Mouse (Mus musculus): ENCODE data around the gene Wnt6.
"Not testable (repeated sequence)": the region's sequence is repeated elsewhere in the genome, so short reads cannot be mapped to it uniquely, and the experiment has no call there.

Gene Wnt6

GRCm38 (mm10) chr1:74806360-74807311, 34.9 kb downstream of the Wnt6 start:
- in situ Hi-C loops (cut with MboI): loop anchor here (5.0 kb wide), 1 partner anchor 34 kb away; the partner anchor contains the start of gene Wnt6

GRCm38 (mm10) chr1:74807551-74808071, 35.9 kb downstream of the Wnt6 start:
- in situ Hi-C loops (cut with MboI): loop anchor here (5.0 kb wide), 1 partner anchor 35 kb away; the partner anchor contains the start of gene Wnt6

GRCm38 (mm10) chr1:74808078-74808477, 36.4 kb downstream of the Wnt6 start:
- in situ Hi-C loops (cut with MboI): loop anchor here (5.0 kb wide), 1 partner anchor 36 kb away; the partner anchor contains the start of gene Wnt6

GRCm38 (mm10) chr1:74809007-74809406, 37.3 kb downstream of the Wnt6 start:
- in situ Hi-C loops (cut with MboI): loop anchor here (5.0 kb wide), 1 partner anchor 37 kb away; the partner anchor contains the start of gene Wnt6

- in situ Hi-C loops (cut with MboI): no loop called here
Measured at GRCm38 (mm10) chr1:74814931-74815647, 43.4 kb downstream of the Wnt6 start.

GRCm38 (mm10) chr1:74815965-74816364, 44.3 kb downstream of the Wnt6 start:
- in situ Hi-C loops (cut with MboI): not testable (repeated sequence)

GRCm38 (mm10) chr1:74816612-74817199, 45.0 kb downstream of the Wnt6 start:
- in situ Hi-C loops (cut with MboI): no loop called here

- in situ Hi-C loops (cut with MboI): no loop called here
Measured at GRCm38 (mm10) chr1:74817219-74817618, 45.5 kb downstream of the Wnt6 start.

- in situ Hi-C loops (cut with MboI): no loop called here
Measured at GRCm38 (mm10) chr1:74818509-74818908, 46.8 kb downstream of the Wnt6 start.

GRCm38 (mm10) chr1:74823598-74823997, 51.9 kb downstream of the Wnt6 start:
- in situ Hi-C loops (cut with MboI): not testable (repeated sequence)

- in situ Hi-C loops (cut with MboI): no loop called here
Measured at GRCm38 (mm10) chr1:74824518-74825302, 53.0 kb downstream of the Wnt6 start.

- in situ Hi-C loops (cut with MboI): no loop called here
Measured at GRCm38 (mm10) chr1:74830061-74830460, 58.4 kb downstream of the Wnt6 start.

GRCm38 (mm10) chr1:74833255-74833654, 61.6 kb downstream of the Wnt6 start:
- in situ Hi-C loops (cut with MboI): no loop called here

Data from mature B cell (primary cell).